Comparison of ENCODE assay signal across 8 mouse cellular contexts in genomic region chr7:123368778-123369746, GRCm38 (mm10). TPM values are rescaled to one million over a fixed set of nuclear protein-coding genes. Genes with fewer than 3 reads are reported as not detected.
DNase-seq lines count a peak whose midpoint lies in the region; ATAC-seq lines count a peak whose summit lies in the region.

No protein-coding gene starts in this region.

- WGBS in forebrain, embryonic 13.5 days: 4% methylated on average over 38 of the region's 51 CpGs
- WGBS in intestine, embryonic 14.5 days: 1% methylated on average over 48 of the region's 51 CpGs
- WGBS in lung, embryonic 16.5 days: 1% methylated on average over 50 of the region's 51 CpGs

- DNase-seq in right cerebral cortex, postnatal 10 days (ENCODE audit: low spot score in 2 of 2): peak; percentile 58 to 59
- no peak for DNase-seq in right cerebral cortex, postnatal 25 days
- peak; percentile 20 for DNase-seq in adipocyte (ENCODE audit: low spot score)
- DNase-seq in intestine, embryonic 14.5 days (ENCODE audit: low spot score): peak; percentile 86
- DNase-seq in spleen, postnatal 36 days (ENCODE audit: low spot score in 2 of 2): peak; percentile 47 to 62
- no peak for DNase-seq in cerebellum, postnatal 4 days (ENCODE audit: low spot score in 2 of 2)

- ATAC-seq in forebrain, embryonic 13.5 days: peak; percentile 79; the same call in 1 of the 2 replicates
- ATAC-seq in intestine, embryonic 14.5 days (replicated peaks; ENCODE audit: low FRiP score, low TSS enrichment, low read depth): peak; percentile 73
- peak; percentile 63 for ATAC-seq in lung, embryonic 16.5 days (ENCODE audit: low read depth)

- peaks cover 36% of the 10 kb centered on the region for H3K4me1 ChIP-seq in forebrain, embryonic 13.5 days
- H3K4me1 ChIP-seq in intestine, embryonic 14.5 days (replicated peaks; ENCODE audit: control insufficient read depth, insufficient read depth, low read length): peaks cover 11% of the 10 kb centered on the region
- H3K4me1 ChIP-seq in lung, embryonic 16.5 days (replicated peaks; ENCODE audit: control insufficient read depth, insufficient read depth, low read length): peaks cover 35% of the 10 kb centered on the region

- no peaks in the 10 kb centered on the region for H3K9me3 ChIP-seq in forebrain, embryonic 13.5 days (replicated peaks)
- no peaks in the 10 kb centered on the region for H3K9me3 ChIP-seq in intestine, embryonic 14.5 days (ENCODE audit: control insufficient read depth, low read length)
- no peaks in the 10 kb centered on the region for H3K9me3 ChIP-seq in lung, embryonic 16.5 days (ENCODE audit: control insufficient read depth, low read length)

- H3K4me3 ChIP-seq in forebrain, embryonic 13.5 days: peak overlapping the region; percentile 78
- H3K4me3 ChIP-seq in intestine, embryonic 14.5 days (ENCODE audit: low read depth, low read length): peak overlapping the region; percentile 75
- peak overlapping the region; percentile 87 for H3K4me3 ChIP-seq in lung, embryonic 16.5 days (ENCODE audit: low read length)

- no peaks in the 10 kb centered on the region for H3K36me3 ChIP-seq in forebrain, embryonic 13.5 days (ENCODE audit: poor library complexity, severe bottlenecking)
- no peaks in the 10 kb centered on the region for H3K36me3 ChIP-seq in intestine, embryonic 14.5 days (ENCODE audit: control insufficient read depth, insufficient read depth, low read length)
- H3K36me3 ChIP-seq in lung, embryonic 16.5 days (ENCODE audit: control insufficient read depth, insufficient read depth, low read length): no peaks in the 10 kb centered on the region

- peak overlapping the region; percentile 85 for H3K27ac ChIP-seq in forebrain, embryonic 13.5 days
- H3K27ac ChIP-seq in intestine, embryonic 14.5 days (ENCODE audit: low read depth): peak overlapping the region; percentile 73
- peak overlapping the region; percentile 79 for H3K27ac ChIP-seq in lung, embryonic 16.5 days (ENCODE audit: low read length)

- H3K4me2 ChIP-seq in forebrain, embryonic 13.5 days: peak overlapping the region; percentile 90
- H3K4me2 ChIP-seq in intestine, embryonic 14.5 days (ENCODE audit: low read length): peak overlapping the region; percentile 82
- H3K4me2 ChIP-seq in lung, embryonic 16.5 days (ENCODE audit: low read depth, low read length): peak overlapping the region; percentile 81

- H3K9ac ChIP-seq in forebrain, embryonic 13.5 days: peak overlapping the region; percentile 88
- peak overlapping the region; percentile 82 for H3K9ac ChIP-seq in intestine, embryonic 14.5 days (ENCODE audit: low read length)
- peak overlapping the region; percentile 88 for H3K9ac ChIP-seq in lung, embryonic 16.5 days (ENCODE audit: low read length)

- 0 out of 2 replicates have a peak, but pooled peaks cover 3% of the 10 kb centered on the region for H3K27me3 ChIP-seq in forebrain, embryonic 13.5 days
- no peaks in the 10 kb centered on the region for H3K27me3 ChIP-seq in intestine, embryonic 14.5 days (replicated peaks; ENCODE audit: control insufficient read depth, insufficient read depth, low read length)
- H3K27me3 ChIP-seq in lung, embryonic 16.5 days (ENCODE audit: control insufficient read depth, insufficient read depth, low read depth, low read length): no peaks in the 10 kb centered on the region

RNA-seq across cellular contexts. Expression of gene Lcmt1, which starts 0.5 kb away (rescaled TPM):
- 81.2 and 87.7 TPM in 2 replicates for polyA plus RNA-seq in forebrain, embryonic 13.5 days (2015; fragmentation: Nextera tagmentation; extraction: Ambion mirVana)
- 46.3 and 48.8 TPM in 2 replicates for polyA plus RNA-seq in intestine, embryonic 14.5 days (2014; fragmentation: Nextera tagmentation; extraction: Ambion mirVana)
- 40.9 and 45.1 TPM in 2 replicates for polyA plus RNA-seq in lung, embryonic 16.5 days (2015; fragmentation: Nextera tagmentation; extraction: Ambion mirVana)

RNA-seq across cellular contexts. Expression of gene Arhgap17, which starts 0.7 kb away (rescaled TPM):
- polyA plus RNA-seq in forebrain, embryonic 13.5 days (2015; fragmentation: Nextera tagmentation; extraction: Ambion mirVana): 12.5 and 13.5 TPM in 2 replicates
- 27.2 and 28.9 TPM in 2 replicates for polyA plus RNA-seq in intestine, embryonic 14.5 days (2014; fragmentation: Nextera tagmentation; extraction: Ambion mirVana)
- polyA plus RNA-seq in lung, embryonic 16.5 days (2015; fragmentation: Nextera tagmentation; extraction: Ambion mirVana): 19.8 and 23.4 TPM in 2 replicates

Comparison
In these comparisons a context has a peak if more than half of its experiments do, and no peak if none do; other contexts are left out.
1. DNase-seq: peak in right cerebral cortex, postnatal 10 days (2 of 2), adipocyte (single experiment), intestine, embryonic 14.5 days (single experiment) and spleen, postnatal 36 days (2 of 2); none in right cerebral cortex, postnatal 25 days (single experiment) and cerebellum, postnatal 4 days (0 of 2).
2. Peak in every context shown above with its lines, with median percentiles within 50 percentile points of each other: ATAC-seq, H3K27ac ChIP-seq, H3K4me2 ChIP-seq, H3K4me3 ChIP-seq and H3K9ac ChIP-seq.